In genomic region chr15:26831141-26831540, GRCm38 (mm10) we compare ENCODE assay signal across 23 mouse cellular contexts.
DNase-seq lines count a peak whose midpoint lies in the region; ATAC-seq lines count a peak whose summit lies in the region.
"Had no signal": no experiment of that assay in that cellular context is flagged by ENCODE, and none has a peak within 500 bp of the region (broad histone marks: within the 10 kb centered on the region; RNA-seq: fewer than 3 reads in every experiment).

No protein-coding gene starts in this region.

- 85% methylated on average over 4 of the region's 4 CpGs for WGBS in heart, embryonic 11.5 days (ENCODE audit: insufficient replicate concordance)
- 87% methylated on average over 4 of the region's 4 CpGs for WGBS in midbrain, embryonic 11.5 days
- 88% methylated on average over 4 of the region's 4 CpGs for WGBS in midbrain, embryonic 13.5 days

- DNase-seq in cerebellum, postnatal 10 days: peak; percentile 3 to 12
- DNase-seq in cerebellum, adult 11 months: no peak
- DNase-seq in heart, adult 11 months: peak; percentile 79
- peak; percentile 65 for DNase-seq in midbrain, embryonic 11.5 days (ENCODE audit: low spot score, missing footprints)
- DNase-seq in MN1 (ENCODE audit: low spot score): peak; percentile 32
- DNase-seq in gastrocnemius, adult 18-20 months (ENCODE audit: low spot score): no peak
- DNase-seq: adrenal gland, adult 2 months; adrenal gland, adult 8-10 months; adrenal gland, postnatal 10 days; adrenal gland, postnatal 14 days; adrenal gland, postnatal 25 days; adrenal gland, postnatal 36 days; B cell, adult 2 months; cerebellum, adult 11-12 months; cerebellum, adult 18-20 months; cerebellum, adult 2 months had no signal

- H3K9ac ChIP-seq in heart, embryonic 11.5 days (ENCODE audit: low read depth, low read length): no peak overlapping the region
- H3K9ac ChIP-seq in midbrain, embryonic 11.5 days (ENCODE audit: low read length): no peak overlapping the region
- H3K9ac ChIP-seq in midbrain, embryonic 13.5 days (replicated peaks): no peak overlapping the region

- no peaks in the 10 kb centered on the region for H3K36me3 ChIP-seq in heart, embryonic 11.5 days (ENCODE audit: control insufficient read depth, insufficient read depth, low read length)
- no peaks in the 10 kb centered on the region for H3K36me3 ChIP-seq in midbrain, embryonic 11.5 days (ENCODE audit: control insufficient read depth, insufficient read depth, low read length)
- H3K36me3 ChIP-seq in midbrain, embryonic 13.5 days: no peaks in the 10 kb centered on the region
- H3K36me3 ChIP-seq: G1E had no signal

- peaks cover 3% of the 10 kb centered on the region; the same call in 1 of the 2 replicates for H3K4me1 ChIP-seq in heart, embryonic 11.5 days (ENCODE audit: control insufficient read depth, insufficient read depth, low read length)
- no peaks in the 10 kb centered on the region for H3K4me1 ChIP-seq in midbrain, embryonic 11.5 days (ENCODE audit: control insufficient read depth, insufficient read depth, low read length)
- H3K4me1 ChIP-seq in midbrain, embryonic 13.5 days (replicated peaks): 0 out of 2 replicates have a peak, but pooled peaks cover 4% of the 10 kb centered on the region

- no peak overlapping the region for H3K4me2 ChIP-seq in heart, embryonic 11.5 days
- H3K4me2 ChIP-seq in midbrain, embryonic 11.5 days: no peak overlapping the region
- H3K4me2 ChIP-seq in midbrain, embryonic 13.5 days (replicated peaks): no peak overlapping the region

- ATAC-seq in heart, embryonic 11.5 days (replicated peaks; ENCODE audit: insufficient number of reproducible peaks, low FRiP score, low TSS enrichment): no peak
- ATAC-seq in midbrain, embryonic 11.5 days (ENCODE audit: low FRiP score): no peak
- ATAC-seq in midbrain, embryonic 13.5 days: no peak
- ATAC-seq: activated CD4-positive, CD25-positive, alpha-beta regulatory T cell, adult 4 months; CD4-positive, CD25-positive, alpha-beta regulatory T cell, adult 4 months; Patski had no signal

- H3K27ac ChIP-seq in heart, embryonic 11.5 days (ENCODE audit: low read depth, low read length): no peak overlapping the region
- no peak overlapping the region for H3K27ac ChIP-seq in midbrain, embryonic 11.5 days (ENCODE audit: low read depth, low read length)
- no peak overlapping the region for H3K27ac ChIP-seq in midbrain, embryonic 13.5 days

- H3K27me3 ChIP-seq in heart, embryonic 11.5 days (ENCODE audit: control insufficient read depth, insufficient read depth, low read length): no peaks in the 10 kb centered on the region
- no peaks in the 10 kb centered on the region for H3K27me3 ChIP-seq in midbrain, embryonic 11.5 days (ENCODE audit: control insufficient read depth, insufficient read depth, low read length)
- H3K27me3 ChIP-seq in midbrain, embryonic 13.5 days: no peaks in the 10 kb centered on the region
- H3K27me3 ChIP-seq: CH12.LX, Patski had no signal

- no peak overlapping the region for H3K4me3 ChIP-seq in heart, embryonic 11.5 days (ENCODE audit: low read depth, low read length)
- H3K4me3 ChIP-seq in midbrain, embryonic 11.5 days (ENCODE audit: low read depth, low read length): no peak overlapping the region
- H3K4me3 ChIP-seq in midbrain, embryonic 13.5 days (replicated peaks): no peak overlapping the region

- H3K9me3 ChIP-seq in heart, embryonic 11.5 days (replicated peaks; ENCODE audit: control insufficient read depth, low read length): no peaks in the 10 kb centered on the region
- H3K9me3 ChIP-seq in midbrain, embryonic 11.5 days (ENCODE audit: control insufficient read depth, low read length): no peaks in the 10 kb centered on the region
- H3K9me3 ChIP-seq in midbrain, embryonic 13.5 days: no peaks in the 10 kb centered on the region
- H3K9me3 ChIP-seq: G1E had no signal

Comparison
In these comparisons a context has a peak if more than half of its experiments do, and no peak if none do; other contexts are left out.
1. DNase-seq: peak in cerebellum, postnatal 10 days (2 of 2), heart, adult 11 months (single experiment), midbrain, embryonic 11.5 days (single experiment) and MN1 (single experiment); none in cerebellum, adult 11 months (single experiment) and gastrocnemius, adult 18-20 months (single experiment).